Mouse (Mus musculus) natural killer cell, adult 2 months (primary cell): Measurements from ENCODE around the gene Pxt1.

ENCODE experiments used
- DNase-seq, 2 experiments: peaks; one replicate each; pipeline ENCODE4 v3.0.0; 2022; ENCODE audit warnings: low spot score in 2 of 2

Pxt1 gene

DNA sequence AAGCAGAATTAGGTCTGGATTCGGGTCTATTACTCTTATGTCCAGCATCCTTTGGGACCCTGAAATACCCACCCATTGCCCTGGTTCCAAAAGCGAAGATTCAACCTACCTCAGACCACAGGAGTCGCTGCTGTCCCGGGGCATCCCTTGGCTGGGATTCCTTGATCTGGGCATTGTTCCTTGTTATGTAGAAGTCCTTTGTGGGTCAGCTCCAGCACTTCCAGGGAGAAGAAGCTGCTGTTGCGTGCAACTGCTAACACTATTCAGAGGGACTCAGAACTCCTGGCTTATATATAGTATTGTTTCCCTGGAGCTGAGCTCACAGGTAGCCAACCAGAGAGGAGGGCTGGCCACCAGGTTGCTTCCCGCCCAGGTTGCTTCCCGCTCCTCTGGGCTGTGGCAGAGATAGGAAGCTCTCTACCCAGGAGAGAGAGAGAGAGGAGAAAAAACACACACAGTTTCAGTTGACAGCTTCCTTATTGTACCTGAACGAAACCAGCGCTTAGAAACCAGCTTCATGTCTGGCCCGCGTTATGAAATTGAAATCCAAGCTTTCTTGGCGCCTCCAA, 28.5 kb downstream of the Pxt1 start, which contains the start of gene 4930539E08Rik:
4930539E08Rik (minus strand) TSS at position 265 of the 569 bp plus-strand sequence.
- DNase-seq, result no peak

DNA sequence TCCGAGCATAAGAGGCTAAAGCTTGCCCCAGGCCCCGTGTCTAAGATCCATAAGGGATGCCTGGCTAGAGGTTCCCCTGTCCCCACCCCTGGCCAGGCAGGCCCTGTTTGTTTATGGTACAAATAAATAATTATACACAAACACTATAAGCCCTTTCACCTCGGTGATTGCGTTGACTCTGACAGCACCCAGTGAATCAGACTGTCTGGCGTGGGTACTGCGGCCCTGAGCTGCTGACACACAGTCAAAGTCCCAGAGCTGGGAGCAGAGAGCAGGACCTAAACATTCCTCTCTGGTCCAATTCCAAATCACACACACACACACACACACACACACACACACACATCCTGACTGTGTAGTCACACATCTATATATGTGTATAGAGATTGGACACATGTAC, 29.7 kb downstream of the Pxt1 start:
- DNase-seq, result no peak

GRCm38 (mm10) chr17:28913200-28913599, 30.4 kb downstream of the Pxt1 start:
- no peak for DNase-seq

DNA sequence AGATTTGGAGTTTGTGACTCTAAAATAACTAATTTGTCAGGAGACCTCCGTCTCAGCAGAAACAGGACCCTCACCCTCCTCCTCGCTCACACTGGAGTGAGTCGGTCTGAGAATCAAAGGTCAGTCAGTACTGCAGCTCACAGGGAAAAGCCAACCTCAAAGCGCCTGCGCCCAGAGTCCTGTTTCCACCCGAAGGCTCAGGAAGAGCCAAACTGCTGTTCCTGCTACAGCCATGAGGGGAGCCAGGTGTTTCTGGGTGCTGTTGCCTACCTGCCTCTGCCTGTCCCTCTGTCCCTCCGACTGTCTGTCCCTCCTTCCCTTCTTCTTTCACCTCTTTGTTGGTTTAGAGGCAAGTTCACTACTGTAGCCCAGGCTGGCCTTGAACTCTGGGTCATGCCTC, 33.5 kb downstream of the Pxt1 start:
- DNase-seq, result no peak

DNA sequence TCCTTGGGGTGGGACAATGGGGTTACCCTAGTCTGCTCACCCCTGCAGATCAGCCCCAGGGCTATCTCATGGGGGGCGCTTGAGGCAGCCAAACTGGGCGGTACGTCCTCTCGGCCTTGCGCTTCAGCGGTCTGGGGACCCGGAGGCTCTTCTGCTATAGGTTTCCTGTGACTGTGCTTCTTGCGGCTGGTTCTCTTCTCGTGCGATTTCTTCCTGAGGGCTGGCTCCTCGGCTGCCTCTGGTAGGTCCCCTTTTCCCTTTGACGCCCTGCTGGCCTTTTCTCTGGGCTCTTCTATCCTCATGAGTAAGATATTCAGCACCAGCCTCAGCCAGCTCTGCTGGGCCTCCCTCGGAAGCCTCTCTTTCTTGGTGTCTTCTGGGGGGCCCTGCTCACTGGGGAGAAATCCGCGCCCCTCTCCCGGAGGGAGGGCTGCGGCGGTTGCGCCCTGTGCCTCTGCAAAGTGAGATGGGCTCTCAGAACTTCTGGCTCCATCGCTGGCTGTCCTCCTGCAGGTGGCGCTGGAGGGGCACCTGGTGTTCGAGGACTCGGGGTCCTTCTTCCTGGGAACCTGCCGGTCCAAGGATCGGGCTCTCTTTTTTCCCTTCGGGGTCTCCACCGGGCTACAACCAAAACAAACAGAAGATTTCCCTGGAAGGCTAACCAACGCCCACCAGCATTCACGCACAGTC, 34.2 kb downstream of the Pxt1 start:
- peak; percentile 49 to 54 for DNase-seq

DNA sequence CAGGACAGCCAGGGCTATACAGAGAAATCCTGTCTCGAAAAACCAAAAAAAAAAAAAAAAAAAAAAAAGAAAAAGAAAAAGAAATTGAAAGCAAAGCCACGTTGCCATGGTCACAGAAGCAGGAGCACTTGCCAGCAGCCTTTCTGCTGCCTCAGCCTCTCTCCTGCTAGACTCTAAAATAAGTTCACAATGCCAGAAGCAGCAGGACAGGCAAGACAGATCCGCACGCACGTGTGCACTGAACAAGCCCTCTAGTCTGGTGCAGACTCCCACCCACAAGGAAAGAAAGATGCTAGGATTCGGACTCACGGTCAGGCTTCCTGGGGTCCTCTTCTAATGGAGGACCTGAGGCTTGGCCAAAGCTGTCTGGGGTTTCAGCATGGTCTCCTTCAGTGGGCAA, 35.7 kb downstream of the Pxt1 start:
- no peak for DNase-seq

DNA sequence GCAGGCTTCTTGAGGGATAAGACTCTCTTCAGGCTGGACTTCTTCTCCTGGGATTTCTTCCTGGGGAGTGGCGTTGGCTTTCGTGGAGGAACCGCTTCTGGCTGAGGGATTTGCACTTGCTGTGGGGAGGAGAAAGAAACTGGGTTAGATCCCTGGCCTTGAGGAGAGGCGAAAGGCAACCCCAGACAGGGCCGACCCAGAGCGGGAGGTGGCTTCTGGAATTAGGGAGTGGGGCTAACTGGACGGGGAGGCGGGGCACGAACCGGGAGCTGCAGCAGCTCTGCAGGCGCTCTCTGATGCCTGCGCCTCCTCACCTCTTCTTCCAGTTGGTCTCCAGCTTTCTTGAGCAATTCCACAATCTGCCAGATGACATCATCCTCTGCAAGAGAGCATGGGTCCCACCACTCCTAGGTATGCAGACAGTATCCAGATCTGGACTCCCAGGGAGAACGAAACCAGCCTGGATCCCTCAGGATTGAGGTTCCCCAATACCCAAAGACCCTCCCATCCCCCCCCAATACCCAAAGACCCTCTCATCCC, 38.2 kb downstream of the Pxt1 start:
- DNase-seq, result no peak

- peak; percentile 54 to 63 for DNase-seq
These were observed 38.9 kb downstream of the Pxt1 start for GRCm38 (mm10) chr17:28904546-28905376.

DNA sequence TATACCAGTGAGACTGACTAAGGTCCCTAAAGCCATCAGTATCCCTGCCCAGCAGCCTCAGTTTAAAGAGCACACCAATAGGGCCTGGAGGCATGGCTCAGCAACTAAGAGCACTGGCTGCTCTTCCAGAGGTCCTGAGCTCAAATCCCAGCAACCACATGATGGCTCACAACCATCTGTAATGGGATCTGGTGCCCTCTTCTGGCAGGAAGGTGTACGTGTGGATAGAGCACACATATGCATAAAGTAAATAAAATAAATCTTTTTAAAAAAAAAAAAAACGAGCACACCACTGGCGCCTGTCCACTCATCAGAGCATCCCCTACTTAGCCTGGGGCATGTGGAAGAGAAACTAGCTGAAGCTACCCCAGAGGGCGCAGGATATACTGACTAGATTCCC, 42.1 kb downstream of the Pxt1 start:
- DNase-seq, result no peak

DNA sequence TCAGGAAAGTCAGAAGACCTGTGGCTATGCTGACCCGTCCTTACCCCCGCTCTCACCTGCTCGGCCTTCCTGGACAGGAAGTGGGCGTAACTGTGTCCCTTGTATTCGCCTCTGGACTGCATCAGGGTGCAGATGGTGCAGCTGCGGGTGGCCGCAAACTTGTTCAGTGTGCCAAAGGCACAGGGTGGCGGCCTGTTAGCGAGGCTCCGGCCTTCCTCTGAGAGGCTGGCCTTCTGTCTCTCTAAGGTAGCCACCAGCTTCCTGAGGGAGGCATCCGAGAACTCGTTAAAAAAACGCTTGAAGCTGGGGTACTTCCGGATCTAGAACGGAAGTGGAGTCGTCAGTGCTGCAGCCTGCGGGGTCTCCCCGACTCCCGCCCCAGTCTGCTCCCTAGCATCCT, 44.2 kb downstream of the Pxt1 start:
- DNase-seq, result no peak

GRCm38 (mm10) chr17:28898249-28898648, 45.4 kb downstream of the Pxt1 start:
- no peak for DNase-seq

DNA sequence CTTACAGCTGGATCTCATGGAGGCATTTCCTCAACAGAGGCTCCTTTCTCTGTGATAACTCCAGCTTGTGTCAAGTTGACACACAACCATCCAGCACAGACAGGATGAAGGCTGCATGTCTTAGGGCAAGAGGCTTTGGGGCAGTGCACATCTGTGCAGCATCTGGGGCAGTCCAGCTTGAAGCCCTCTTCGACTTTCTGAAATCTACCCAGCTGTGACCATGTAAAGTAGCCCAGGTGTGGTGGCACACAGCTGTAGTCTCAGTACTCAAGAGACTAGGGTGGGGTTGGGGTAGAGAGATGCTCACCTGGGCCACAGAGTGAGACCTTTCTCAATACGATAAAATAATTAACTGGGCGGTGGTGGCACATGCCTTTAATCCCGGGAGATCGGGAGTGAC, 45.8 kb downstream of the Pxt1 start:
- DNase-seq, result no peak

DNA sequence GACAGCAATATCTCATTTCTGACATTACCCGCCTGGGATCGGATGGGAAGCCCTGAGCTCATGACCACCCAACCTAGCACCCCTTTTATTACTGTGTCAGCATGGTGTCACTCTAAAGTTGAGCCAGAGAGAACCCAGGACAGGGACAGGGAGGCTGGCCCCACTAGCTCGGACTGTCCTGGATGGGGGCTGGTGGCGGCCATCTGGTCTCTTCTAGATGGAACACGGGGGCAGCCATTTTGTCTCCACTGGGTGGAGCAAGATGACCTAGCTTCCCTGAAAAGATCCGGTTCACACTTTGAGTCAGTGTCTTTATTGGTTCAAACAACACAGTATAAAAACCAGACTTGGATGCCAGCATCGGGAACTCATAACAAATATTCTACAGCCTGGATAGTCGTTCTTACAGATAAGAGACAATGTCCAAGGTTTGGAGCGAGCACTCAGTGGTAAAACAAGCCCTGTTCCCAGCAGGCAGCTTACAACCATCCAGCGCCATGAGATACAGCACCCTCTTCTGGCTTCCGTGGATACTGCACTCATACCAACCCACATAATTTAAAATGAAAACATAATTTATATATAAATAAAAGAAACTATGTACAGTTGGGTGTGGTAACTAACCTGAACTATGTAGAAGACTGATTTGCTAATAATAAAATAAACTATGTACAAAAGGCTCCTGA, 47.4 kb downstream of the Pxt1 start:
- DNase-seq, result no peak

DNA sequence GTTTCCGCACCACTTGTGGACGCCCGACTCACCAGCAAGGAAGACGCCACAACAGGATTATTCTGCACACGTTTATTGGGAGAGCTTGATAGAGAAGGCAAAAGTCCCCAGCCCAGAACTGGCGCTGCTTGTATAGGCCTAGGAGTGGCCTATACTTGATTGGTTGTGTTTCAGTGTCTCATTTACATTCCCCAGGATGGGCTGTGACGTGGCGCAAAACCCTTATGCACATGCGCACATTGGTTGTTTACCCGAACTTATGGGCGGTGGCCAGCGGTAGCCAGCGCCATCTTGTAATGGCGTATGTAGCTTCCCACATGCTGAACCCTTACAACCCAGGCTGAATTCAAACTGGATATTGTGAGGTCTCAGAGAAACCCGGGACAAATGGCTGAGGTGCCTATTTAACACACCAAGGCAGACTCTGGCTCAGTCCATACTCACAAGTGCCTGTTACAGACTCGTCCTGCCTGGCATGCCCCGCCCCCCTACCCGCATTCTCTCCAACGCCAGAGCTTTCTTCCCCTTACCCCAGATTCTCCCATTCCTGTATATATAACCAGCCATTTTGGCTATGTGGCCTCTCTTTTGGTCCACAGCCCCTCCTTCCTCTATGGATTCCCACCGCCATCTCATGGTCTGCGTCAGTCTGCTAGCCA, 48.3 kb downstream of the Pxt1 start:
- no peak for DNase-seq

DNA sequence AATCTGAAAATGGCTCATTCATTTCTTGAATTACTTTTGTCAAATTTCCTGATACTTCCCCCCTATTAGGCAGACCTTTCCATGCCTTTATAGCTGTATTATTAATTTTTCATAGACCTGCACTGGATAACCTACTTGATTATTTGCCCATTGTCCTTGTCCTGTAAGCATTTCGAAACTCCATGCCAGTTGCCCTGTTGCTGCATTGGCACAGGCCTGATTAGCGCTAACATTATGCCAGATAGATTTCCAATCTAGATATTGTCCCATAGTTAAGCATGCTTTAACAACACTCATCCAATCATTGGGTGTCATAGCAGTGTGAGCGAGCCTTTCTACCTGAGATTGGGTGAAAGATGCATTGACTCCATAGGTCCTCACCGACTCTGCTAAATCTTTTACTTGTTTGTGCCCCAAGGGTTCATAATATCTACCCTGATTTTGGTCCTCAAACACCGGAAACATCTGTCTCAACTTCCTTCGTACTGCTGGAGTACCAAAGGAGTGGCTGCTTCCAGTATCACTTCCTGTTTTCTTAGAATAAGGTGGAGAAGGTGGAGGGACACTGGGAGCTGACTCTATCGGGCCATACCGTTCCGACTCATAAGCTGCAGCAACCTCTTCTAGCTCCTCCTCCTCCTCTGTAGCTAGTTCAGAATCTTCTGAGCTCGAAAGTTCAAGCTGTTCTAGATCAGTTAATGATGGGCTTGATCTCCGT, 49.4 kb downstream of the Pxt1 start:
- peak in 1 of 2 experiments; percentile 27 for DNase-seq

DNA sequence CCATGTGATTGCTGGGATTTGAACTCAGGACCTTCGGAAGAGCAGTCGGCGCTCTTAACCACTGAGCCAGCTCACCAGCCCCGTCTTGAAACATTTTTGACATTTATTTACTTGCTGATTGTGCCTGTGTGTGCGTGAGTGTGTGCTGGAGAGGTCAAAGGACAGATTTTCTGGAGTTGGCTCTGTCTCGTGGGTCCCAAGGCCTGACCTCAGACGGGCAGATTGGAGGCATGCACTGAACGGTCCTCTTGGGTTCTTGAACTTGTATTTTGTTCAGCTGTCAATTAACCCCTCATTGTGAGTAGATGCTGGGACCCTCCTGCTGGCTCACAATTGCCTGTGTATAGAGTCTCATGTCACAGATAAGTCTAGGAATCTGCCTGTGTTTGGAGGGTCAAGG, 57.4 kb downstream of the Pxt1 start:
- no peak for DNase-seq

DNA sequence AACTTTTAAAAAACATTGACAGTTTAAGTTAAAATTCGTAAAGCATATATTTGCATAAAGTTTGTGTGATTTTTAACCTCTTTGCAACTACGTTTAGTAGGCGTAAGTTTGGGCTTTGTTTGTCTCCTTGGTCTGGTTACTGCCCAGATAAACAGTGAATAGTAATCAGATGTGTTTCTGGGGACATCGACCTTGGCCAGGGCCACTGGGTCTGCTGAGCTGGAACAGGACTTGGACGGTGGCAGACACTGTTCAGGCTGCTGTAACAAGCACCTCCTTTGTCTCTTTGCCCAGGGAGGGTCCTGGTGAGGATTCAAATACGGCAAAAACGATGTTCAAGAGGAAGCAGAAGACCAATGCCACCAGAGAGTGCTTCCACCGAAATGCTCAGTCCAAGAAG, 58.4 kb downstream of the Pxt1 start:
- no peak for DNase-seq
